Mouse (Mus musculus): Measurements from ENCODE around the gene Ubtd1.
A peak's percentile ranks its signal among the peaks of the same experiment; 100 is the strongest.

GRCm38 (mm10) chr19:42045269-42046102 is 63.9 kb downstream of the Ubtd1 start, which contains the start of gene Hoga1:
- peak; percentile 64 for TF ChIP-seq CTCF (IDR thresholded peaks at IDR 0.05; ENCODE audit: low read depth, low read length)
- no peak for TF ChIP-seq POLR2A (IDR thresholded peaks at IDR 0.05; ENCODE audit: insufficient read depth, low read length)
- TF ChIP-seq EP300 (IDR thresholded peaks at IDR 0.05; ENCODE audit: insufficient read depth, low read depth, low read length) = no peak

Measured in ES-Bruce4 (cell line).